Comparison of ENCODE assay signal across 7 mouse cellular contexts in genomic region chr4:155246691-155247105, GRCm38 (mm10). TPM values are rescaled to one million over a fixed set of nuclear protein-coding genes. Genes with fewer than 3 reads are reported as not detected.
A peak's percentile ranks its signal among the peaks of the same experiment; 100 is the strongest.
DNase-seq lines count a peak whose midpoint lies in the region.

No protein-coding gene starts in this region.

- WGBS in embryonic facial prominence, embryonic 10.5 days = 88% methylated on average over 12 of the region's 12 CpGs

- H3K27ac ChIP-seq in embryonic facial prominence, embryonic 10.5 days (replicated peaks) = peak overlapping the region; percentile 40

- H3K9me3 ChIP-seq in embryonic facial prominence, embryonic 10.5 days = 0 out of 2 replicates have a peak, but pooled peaks cover 2% of the 10 kb centered on the region

- no peaks in the 10 kb centered on the region for H3K27me3 ChIP-seq in embryonic facial prominence, embryonic 10.5 days (replicated peaks; ENCODE audit: low read depth, poor library complexity, severe bottlenecking)

- H3K36me3 ChIP-seq in embryonic facial prominence, embryonic 10.5 days (replicated peaks) = no peaks in the 10 kb centered on the region

- DNase-seq in ovary, adult 18-20 months (ENCODE audit: low spot score) = peak; percentile 51
- DNase-seq in ovary, postnatal 10 days (ENCODE audit: low spot score) = no peak
- DNase-seq in embryonic facial prominence, embryonic 10.5 days (ENCODE audit: low spot score) = no peak
- peak; percentile 33 for DNase-seq in kidney, adult 18-20 months
- peak; percentile 77 to 84 for DNase-seq in left cerebral cortex, postnatal 36 days (ENCODE audit: low spot score in 2 of 2)
- DNase-seq in B cell, adult 2 months = no peak
- no peak for DNase-seq in urinary bladder, adult 2 months (ENCODE audit: low spot score)

- H3K4me3 ChIP-seq in embryonic facial prominence, embryonic 10.5 days = no peak overlapping the region

- intact Hi-C loops in left cerebral cortex, postnatal 36 days (cut with DNase I) = loop anchor here (5.0 kb wide), 1 partner anchor 94 kb away; no protein-coding TSS in a partner anchor

- peaks cover 38% of the 10 kb centered on the region for H3K4me1 ChIP-seq in embryonic facial prominence, embryonic 10.5 days

RNA-seq across cellular contexts. Expression of gene Faap20, which starts 2.9 kb away (rescaled TPM):
- polyA plus RNA-seq in embryonic facial prominence, embryonic 10.5 days (2016; fragmentation: Nextera tagmentation; extraction: Ambion mirVana) = 99.6 and 100 TPM in 2 replicates
- total RNA-seq in left cerebral cortex, postnatal 36 days (2021) = 10 to 100 TPM; 26.0 to 28.0 TPM
- polyA plus RNA-seq in urinary bladder, adult 2 months (2012; rRNA removed) = 47.5 and 51.8 TPM in 2 replicates

RNA-seq across cellular contexts. Expression of gene Ski, which starts 24.3 kb away (rescaled TPM):
- polyA plus RNA-seq in embryonic facial prominence, embryonic 10.5 days (2016; fragmentation: Nextera tagmentation; extraction: Ambion mirVana) = 8.5 and 10.7 TPM in 2 replicates
- 100 to 1,000 TPM; 113 to 119 TPM for total RNA-seq in left cerebral cortex, postnatal 36 days (2021)
- polyA plus RNA-seq in urinary bladder, adult 2 months (2012; rRNA removed) = 43.6 and 67.2 TPM in 2 replicates

Comparison
In these comparisons a context has a peak if more than half of its experiments do, and no peak if none do; other contexts are left out.
1. DNase-seq: peak in ovary, adult 18-20 months (single experiment), kidney, adult 18-20 months (single experiment) and left cerebral cortex, postnatal 36 days (2 of 2); none in ovary, postnatal 10 days (single experiment), embryonic facial prominence, embryonic 10.5 days (single experiment), B cell, adult 2 months (0 of 2) and urinary bladder, adult 2 months (single experiment).